Mouse (Mus musculus) CH12.LX (cell line): ENCODE data around the gene Phb2. TPM values are rescaled to one million over a fixed set of nuclear protein-coding genes. Genes with fewer than 3 reads are reported as not detected.
A peak's percentile ranks its signal among the peaks of the same experiment; 100 is the strongest.

Source experiments
- DNase-seq: peaks from one replicate; pipeline ENCODE4 v3.0.0-alpha.2; 2013; ENCODE audit errors: extremely low read depth
- H3K27ac ChIP-seq: 2 replicates; pipeline ENCODE4 v1.5.1; 2012; ENCODE audit warnings: low read depth, mild to moderate bottlenecking, control low read depth, moderate library complexity; ENCODE audit not compliant: insufficient read depth
- H3K27me3 ChIP-seq: replicated peaks from 2 replicates; pipeline ENCODE3; 2012; ENCODE audit warnings: inconsistent platforms
- H3K36me3 ChIP-seq, 2 experiments: replicated peaks in 1 of 2; 2 replicates each; pipeline versions ENCODE3 to v1.6.1; 2012; ENCODE audit warnings: inconsistent platforms in 1 of 2, low read length in 1 of 2, mild to moderate bottlenecking in 1 of 2, mixed read lengths in 1 of 2, moderate library complexity in 1 of 2; ENCODE audit not compliant: control insufficient read depth in 1 of 2, insufficient read depth in 1 of 2
- H3K4me1 ChIP-seq, 2 experiments: 2 replicates each; pipeline ENCODE4 v1.6.1; 2012; ENCODE audit warnings: inconsistent platforms in 1 of 2, moderate library complexity in 1 of 2; ENCODE audit not compliant: insufficient read depth in 2 of 2, control insufficient read depth in 1 of 2
- H3K4me2 ChIP-seq: 2 replicates; pipeline ENCODE4 v1.6.1; 2012; ENCODE audit warnings: low read depth, mild to moderate bottlenecking, control low read depth; ENCODE audit not compliant: poor library complexity, insufficient read depth, severe bottlenecking
- H3K4me3 ChIP-seq, 3 experiments: fragments of 150-350 bp in 1 of 3; sonication (generic) in 1 of 3; replicated peaks in 1 of 3; 2 replicates each; pipeline versions ENCODE3 to v1.5.1; 2011 to 2012; ENCODE audit warnings: low read depth in 2 of 3, low read length in 2 of 3, mild to moderate bottlenecking in 2 of 3, moderate library complexity in 2 of 3, control low read depth in 1 of 3, improper control_type of control experiment in 1 of 3, inconsistent platforms in 1 of 3, mixed read lengths in 1 of 3; ENCODE audit not compliant: poor library complexity in 1 of 3
- H3K79me2 ChIP-seq: replicated peaks from 2 replicates; pipeline ENCODE4 v1.6.1; 2012; ENCODE audit warnings: mild to moderate bottlenecking, moderate library complexity; ENCODE audit not compliant: control insufficient read depth, poor library complexity, insufficient read depth, severe bottlenecking; ENCODE audit errors: extremely low read depth
- H3K9ac ChIP-seq: 2 replicates; pipeline ENCODE4 v1.6.1; 2012; ENCODE audit warnings: low read depth, mild to moderate bottlenecking, control low read depth, moderate library complexity; ENCODE audit not compliant: insufficient read depth
- H3K9me3 ChIP-seq: replicated peaks from 2 replicates; pipeline ENCODE3; 2012; ENCODE audit warnings: low read length, inconsistent platforms, mixed read lengths
- E2F4 ChIP-seq: IDR thresholded peaks from 2 replicates; pipeline ENCODE4 v1.6.1; 2011; ENCODE audit warnings: low read depth, low read length, improper control_type of control experiment; ENCODE audit not compliant: insufficient replicate concordance
- GABPA ChIP-seq: IDR thresholded peaks from 2 replicates; pipeline ENCODE4 v1.6.1; 2012; ENCODE audit warnings: low read depth, low read length, improper control_type of control experiment, inconsistent platforms; ENCODE audit not compliant: insufficient replicate concordance
- HCFC1 ChIP-seq: IDR thresholded peaks from 2 replicates; pipeline ENCODE4 v1.6.1; 2012; ENCODE audit warnings: low read depth, mild to moderate bottlenecking, inconsistent platforms, low read length, improper control_type of control experiment
- KAT2A ChIP-seq: IDR thresholded peaks from 2 replicates; pipeline ENCODE4 v1.6.1; 2012; ENCODE audit warnings: low read length, improper control_type of control experiment, inconsistent platforms; ENCODE audit not compliant: insufficient replicate concordance
- MAZ ChIP-seq: IDR thresholded peaks from 2 replicates; pipeline ENCODE4 v1.6.1; 2012; ENCODE audit warnings: low read depth, mild to moderate bottlenecking, inconsistent platforms, low read length, improper control_type of control experiment, moderate library complexity
- MEF2A ChIP-seq: IDR thresholded peaks from 2 replicates; pipeline ENCODE4 v1.6.1; 2014; ENCODE audit warnings: low read depth, mild to moderate bottlenecking, inconsistent platforms, low read length, improper control_type of control experiment, borderline replicate concordance
- MXI1 ChIP-seq: IDR thresholded peaks from 2 replicates; pipeline ENCODE4 v1.6.1; 2011; ENCODE audit warnings: mild to moderate bottlenecking, low read depth, low read length, improper control_type of control experiment
- NELFE ChIP-seq: IDR thresholded peaks from 2 replicates; pipeline ENCODE4 v1.6.1; 2011; ENCODE audit warnings: low read depth, low read length, improper control_type of control experiment
- NRF1 ChIP-seq: IDR thresholded peaks from 2 replicates; pipeline ENCODE4 v1.6.1; 2014; ENCODE audit warnings: low read depth, mild to moderate bottlenecking, inconsistent platforms, low read length, improper control_type of control experiment, moderate library complexity
- PAX5 ChIP-seq: IDR thresholded peaks from 2 replicates; pipeline ENCODE4 v1.6.1; 2012; ENCODE audit warnings: low read length, inconsistent platforms, mixed read lengths
- RAD21 ChIP-seq: IDR thresholded peaks from 2 replicates; pipeline ENCODE4 v1.6.1; 2011; ENCODE audit warnings: low read depth, mild to moderate bottlenecking, low read length, improper control_type of control experiment, moderate library complexity
- SIN3A ChIP-seq: IDR thresholded peaks from 2 replicates; pipeline ENCODE4 v1.6.1; 2012; ENCODE audit warnings: low read length, improper control_type of control experiment, inconsistent platforms
- USF1 ChIP-seq: IDR thresholded peaks from 2 replicates; pipeline ENCODE4 v1.6.1; 2014; ENCODE audit warnings: low read depth, mild to moderate bottlenecking, inconsistent platforms, low read length, improper control_type of control experiment
- ZC3H11A ChIP-seq: IDR thresholded peaks from 2 replicates; pipeline ENCODE4 v1.6.1; 2012; ENCODE audit warnings: low read depth, mild to moderate bottlenecking, inconsistent platforms, low read length, improper control_type of control experiment
- ZNF384 ChIP-seq: IDR thresholded peaks from 2 replicates; pipeline ENCODE4 v1.6.1; 2012; ENCODE audit warnings: low read depth, low read length, improper control_type of control experiment, inconsistent platforms
- dilution Hi-C: fragments of 300-500 bp; cut with MboI; formaldehyde crosslinking; loops from 2 replicates; pipeline ENCODE4 v1.14.3; 2020; ENCODE audit warnings: low sequenced_read_pairs; ENCODE audit not compliant: extremely low pct_unique_long_range_greater_than_20kb, extremely low pct_ligation_motif_present
- in situ Hi-C: fragments of 300-500 bp; cut with MboI; formaldehyde crosslinking; loops from 3 replicates; pipeline ENCODE4 v1.14.3; 2019; ENCODE audit warnings: low sequenced_read_pairs, low pct_ligation_motif_present, low pct_unique_long_range_greater_than_20kb, mixed read lengths
- polyA plus RNA-seq: library from polyadenylated mRNA; unstranded; fragments of >175 nt; gene quantifications from 2 replicates; pipeline ENCODE4 v1.2.1, GENCODE M21; 2012; ENCODE audit warnings: low read depth; ENCODE audit not compliant: insufficient read length
- total RNA-seq, 2 experiments: library from RNA; depleted of rRNA; stranded (reverse); fragments of 300-350 nt in 1 of 2; fragments of >200 nt in 1 of 2; gene quantifications; 2 replicates each; pipeline ENCODE4 v1.2.3; 2012 to 2014

Gene Phb2
- total and polyA plus RNA-seq, 3 experiments = 380 to 694 (median 440) TPM

DNA sequence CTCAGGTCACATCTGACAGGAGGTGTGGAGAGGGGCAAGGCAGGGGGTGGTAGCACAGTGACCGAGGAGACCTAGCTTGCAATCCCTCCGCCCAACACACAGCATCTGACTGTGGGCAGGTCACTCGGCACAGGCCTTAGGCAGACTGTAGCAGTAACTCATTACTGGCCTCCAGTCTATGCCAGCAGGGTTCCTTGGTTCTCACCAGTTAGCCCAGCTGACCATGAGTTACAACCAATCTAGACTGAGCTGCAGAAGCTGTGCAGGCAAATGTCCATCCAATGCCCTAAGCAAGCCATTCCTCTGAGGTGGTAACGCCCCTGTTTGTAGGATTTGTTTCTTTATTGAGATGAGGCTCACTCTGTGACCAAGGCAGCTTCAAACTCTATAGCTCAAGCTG lies 12.8 kb upstream of the Phb2 start:
- in situ Hi-C loops = no loop called here
- H3K36me3 ChIP-seq = peaks cover 59 to 81% of the 10 kb centered on the region in 2 experiments

DNA sequence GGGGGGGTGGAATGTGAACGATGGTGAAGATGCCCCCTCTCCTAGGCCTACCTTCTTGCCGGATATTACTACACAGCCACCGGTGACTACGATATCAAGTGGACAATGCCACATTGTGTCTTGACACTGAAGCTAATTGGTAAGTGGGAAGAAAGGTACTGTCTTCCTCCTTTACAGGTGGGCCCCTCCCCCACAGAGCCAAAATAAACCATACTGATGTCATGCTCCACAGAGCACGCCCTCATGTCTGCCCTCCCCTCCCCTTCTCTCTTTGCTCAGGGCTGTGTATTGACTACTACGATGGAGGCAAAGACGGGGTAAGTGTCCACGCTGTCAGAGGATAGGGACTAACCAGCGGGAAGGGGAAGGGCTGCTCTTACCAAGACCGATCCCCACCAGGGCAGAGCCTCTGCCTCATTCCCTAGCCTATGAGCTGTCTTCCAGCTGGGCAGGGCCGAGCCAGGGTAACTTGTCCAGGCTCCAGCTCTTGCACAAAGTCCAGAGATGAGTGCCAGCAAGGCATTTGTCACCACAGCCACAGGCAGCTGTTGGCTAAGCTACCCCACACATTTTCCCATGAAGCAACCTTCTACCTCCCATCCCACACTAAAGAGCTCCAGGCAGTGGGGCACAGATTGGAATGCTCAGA lies 12.1 kb upstream of the Phb2 start:
- Histone ChIP-seq H3K27ac (peak overlapping the region; percentile 8; the same call in 1 of the 2 replicates), H3K36me3 (peaks cover 65 to 83% of the 10 kb centered on the region in 2 experiments), H3K9ac (no peak overlapping the region), H3K4me3 (no peak overlapping the region), H3K9me3 (no peaks in the 10 kb centered on the region), H3K27me3 (no peaks in the 10 kb centered on the region), H3K4me2 (no peak overlapping the region), H3K4me1 (peaks cover 15 to 54% of the 10 kb centered on the region in 2 experiments), H3K79me2 (peaks cover 8% of the 10 kb centered on the region)
- dilution Hi-C loops = no loop called here
- TF ChIP-seq E2F4 = no peak
- TF ChIP-seq NELFE = no peak
- in situ Hi-C loops = no loop called here
- DNase-seq = no peak

More for the DNA sequence above, 12.8 kb upstream of the Phb2 start:
- H3K79me2 ChIP-seq = peaks cover 2% of the 10 kb centered on the region
- no peak overlapping the region for H3K4me2 ChIP-seq
- no peaks in the 10 kb centered on the region for H3K9me3 ChIP-seq
- DNase-seq = no peak
- H3K27me3 ChIP-seq = no peaks in the 10 kb centered on the region
- no peak overlapping the region for H3K4me3 ChIP-seq
- peaks cover 15 to 54% of the 10 kb centered on the region in 2 experiments for H3K4me1 ChIP-seq
- no peak overlapping the region for H3K9ac ChIP-seq
- dilution Hi-C loops = no loop called here
- H3K27ac ChIP-seq = 0 out of 2 replicates have a peak overlapping the region, but pooled peaks have one; percentile 3
- TF ChIP-seq USF1 = no peak
- no peak for TF ChIP-seq MEF2A
- TF ChIP-seq ZNF384 = no peak
- TF ChIP-seq MXI1 = no peak
- no peak for TF ChIP-seq HCFC1
- TF ChIP-seq KAT2A = no peak
- no peak for TF ChIP-seq SIN3A
- no peak for TF ChIP-seq MAZ
- TF ChIP-seq NRF1 = no peak
- no peak for TF ChIP-seq PAX5
- no peak for TF ChIP-seq ZC3H11A
- TF ChIP-seq E2F4 = no peak
- TF ChIP-seq GABPA = no peak
- TF ChIP-seq RAD21 = no peak
- TF ChIP-seq, all 38 proteins: peak for 0
